Mouse (Mus musculus) kidney, adult 9 months (tissue): Measurements from ENCODE around the gene Lrrfip2.

Source experiments
- DNase-seq: peaks from one replicate; pipeline ENCODE4 v3.0.0; 2022

Lrrfip2 gene

DNA sequence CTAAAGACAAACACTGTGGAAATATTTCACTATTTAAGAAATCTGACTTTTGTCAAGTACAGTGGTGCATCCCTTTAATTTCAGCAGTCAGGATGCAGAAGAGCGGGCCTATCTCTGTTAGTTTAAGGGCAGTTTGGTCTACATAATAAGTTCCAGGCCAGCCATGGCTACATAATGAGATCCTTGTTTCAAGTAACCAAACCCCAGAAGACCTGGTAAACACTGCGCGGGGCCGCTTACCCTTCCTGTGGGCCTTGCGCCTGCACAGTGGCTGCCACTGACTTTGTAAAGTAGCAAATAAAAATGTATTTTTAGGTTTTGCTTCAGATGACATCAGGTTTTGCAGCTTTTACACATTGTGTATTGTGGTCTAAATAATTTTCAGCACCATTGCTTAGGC, 106.0 kb downstream of the Lrrfip2 start:
- DNase-seq = no peak

GRCm38 (mm10) chr9:111228446-111228845, 111.1 kb downstream of the Lrrfip2 start:
- DNase-seq = no peak

GRCm38 (mm10) chr9:111234701-111235100, 117.3 kb downstream of the Lrrfip2 start:
- no peak for DNase-seq

DNA sequence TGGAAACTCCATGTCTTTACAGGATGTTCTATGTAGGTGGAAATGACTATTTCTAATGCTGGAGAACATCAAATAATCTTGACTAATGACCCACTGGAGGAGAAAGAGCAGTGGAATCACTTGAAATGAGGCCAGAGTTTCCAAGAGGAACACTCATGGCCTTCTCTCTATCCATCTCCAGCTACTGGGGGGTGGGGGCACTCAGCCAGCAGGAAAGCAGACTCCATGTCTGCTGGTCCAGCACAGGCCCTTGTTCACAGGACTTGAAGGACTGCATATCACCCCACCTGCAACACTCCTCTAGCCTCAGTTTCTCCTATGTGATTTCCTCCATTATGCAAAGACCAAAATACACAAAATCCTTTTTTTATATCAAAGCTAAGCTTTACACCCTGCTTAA, 120.3 kb downstream of the Lrrfip2 start:
- no peak for DNase-seq

DNA sequence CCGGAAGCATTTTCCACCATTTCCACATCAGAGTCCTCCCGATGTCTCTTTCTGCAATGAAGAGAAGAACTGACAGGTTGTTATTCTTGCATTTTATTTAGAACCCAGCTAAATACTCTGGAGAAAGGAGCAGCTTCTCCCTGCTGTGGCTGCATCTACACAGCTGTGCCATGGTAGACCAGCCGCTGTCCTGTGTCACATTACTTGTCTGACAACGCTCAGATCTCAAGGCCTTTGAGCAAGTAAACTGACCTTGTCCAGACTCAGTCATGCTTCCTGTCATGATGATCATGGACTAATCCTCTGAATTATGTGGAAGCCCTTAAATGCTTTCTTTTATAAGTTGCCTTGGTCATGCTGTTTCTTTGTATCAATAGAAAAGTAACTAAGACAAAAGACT, 122.4 kb downstream of the Lrrfip2 start:
- DNase-seq = no peak

DNA sequence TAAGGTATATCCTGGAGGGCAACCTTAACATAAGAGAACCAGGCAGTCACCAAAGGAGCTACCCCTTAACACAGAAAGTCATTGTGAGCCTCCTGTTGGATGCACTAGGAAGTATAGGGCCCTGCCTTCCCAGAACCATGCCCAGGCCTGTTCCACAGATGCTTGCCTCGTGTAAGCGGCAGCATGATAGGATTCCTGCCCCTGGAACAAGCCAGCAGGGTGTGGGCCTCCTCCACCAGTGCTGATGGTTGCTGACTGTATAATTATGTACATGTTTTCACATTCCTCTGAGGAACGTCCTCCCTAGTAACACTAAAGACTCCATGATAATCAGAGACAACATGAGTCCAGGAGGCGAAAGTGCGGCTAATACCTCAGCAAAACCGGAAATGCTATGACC, 126.0 kb downstream of the Lrrfip2 start:
- DNase-seq = no peak

DNA sequence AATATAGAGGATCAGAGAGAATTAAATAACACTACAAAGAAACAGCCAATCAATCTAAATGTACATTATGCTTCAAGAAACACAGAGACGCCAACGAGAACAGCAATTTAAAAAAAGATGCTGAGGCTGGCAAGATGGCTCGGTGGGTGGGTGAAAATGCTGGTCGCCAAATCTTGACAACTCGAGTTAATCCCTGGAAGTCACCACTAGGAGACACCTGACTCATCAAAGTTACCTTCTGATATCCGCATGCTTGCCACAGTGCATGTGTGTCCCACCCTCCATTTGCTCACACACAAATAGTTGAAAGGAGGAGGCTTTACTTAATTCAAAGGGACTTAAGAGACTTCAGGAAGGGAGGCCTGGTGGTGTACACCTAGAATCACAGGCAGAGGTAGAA, 128.2 kb downstream of the Lrrfip2 start:
- no peak for DNase-seq

DNA sequence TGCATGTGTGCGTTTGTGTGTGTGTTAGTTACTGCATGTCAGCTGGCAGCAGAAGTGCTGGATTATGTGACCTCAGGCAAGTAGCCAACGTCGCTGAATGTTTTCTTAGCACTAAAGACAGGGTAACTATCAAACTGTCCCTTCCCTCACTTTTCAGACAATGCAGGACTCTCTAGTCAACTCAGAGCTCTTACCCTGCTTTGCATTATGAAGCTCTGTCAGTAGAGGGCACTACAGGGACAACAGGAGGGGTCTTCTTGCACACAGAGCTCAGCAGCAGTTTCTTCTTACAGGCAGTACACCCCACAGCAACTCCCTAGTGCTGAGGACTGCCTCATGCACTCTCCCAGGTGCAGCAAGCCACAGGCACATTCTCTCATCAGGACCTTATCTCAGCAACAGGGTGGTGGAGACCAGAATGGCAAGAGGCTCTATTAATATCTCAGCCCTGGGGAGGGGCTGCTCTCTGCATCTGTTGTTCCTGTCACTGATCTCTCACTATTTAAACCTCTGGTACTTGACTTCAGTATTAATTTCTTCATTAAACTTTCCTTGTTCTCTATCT, 130.4 kb downstream of the Lrrfip2 start:
- no peak for DNase-seq

- DNase-seq = no peak
Measured at GRCm38 (mm10) chr9:111252161-111252869, 134.9 kb downstream of the Lrrfip2 start.

GRCm38 (mm10) chr9:111260360-111260985, 143.1 kb downstream of the Lrrfip2 start:
- no peak for DNase-seq

GRCm38 (mm10) chr9:111261356-111261755, 144.0 kb downstream of the Lrrfip2 start:
- DNase-seq = no peak

GRCm38 (mm10) chr9:111267998-111268397, 150.6 kb downstream of the Lrrfip2 start:
- no peak for DNase-seq

- no peak for DNase-seq
Measured at GRCm38 (mm10) chr9:111270606-111271005, 153.2 kb downstream of the Lrrfip2 start.

- no peak for DNase-seq
Measured at GRCm38 (mm10) chr9:111271056-111271433, 153.7 kb downstream of the Lrrfip2 start.

- peak; percentile 99 for DNase-seq
Measured at GRCm38 (mm10) chr9:111271434-111272160, 154.2 kb downstream of the Lrrfip2 start, which contains the start of the genes Mlh1 and Epm2aip1. Gene Mlh1, minus strand, starts transcription at chr9:111271791. Gene Epm2aip1, plus strand, starts transcription at chr9:111271929.

GRCm38 (mm10) chr9:111272356-111272755, 155.0 kb downstream of the Lrrfip2 start:
- no peak for DNase-seq

GRCm38 (mm10) chr9:111272996-111273785, 155.8 kb downstream of the Lrrfip2 start:
- DNase-seq = no peak

DNA sequence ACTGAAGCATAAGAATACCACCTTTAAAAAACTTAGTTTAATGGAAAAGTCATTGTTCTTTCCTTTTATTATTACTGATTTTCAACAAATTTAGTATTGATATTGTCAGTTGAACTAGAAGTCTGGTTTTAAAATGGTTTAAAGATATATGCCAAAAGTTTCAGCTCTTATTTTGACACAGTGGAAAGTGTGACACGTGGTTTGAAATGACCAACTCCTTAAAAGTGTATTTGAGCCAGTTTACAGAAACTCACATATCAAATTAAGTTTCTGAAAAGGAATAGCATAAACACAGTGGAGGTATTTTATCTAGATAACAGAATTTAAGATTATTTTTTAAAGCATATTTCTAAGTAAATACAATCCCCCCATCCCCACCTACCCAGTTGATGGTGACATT, 156.6 kb downstream of the Lrrfip2 start:
- DNase-seq = no peak

- DNase-seq = no peak
Measured at GRCm38 (mm10) chr9:111275156-111275555, 157.8 kb downstream of the Lrrfip2 start.
